Mouse (Mus musculus) ovary, postnatal 14 days (tissue): ENCODE results near the gene Actrt2.

Experiments
- DNase-seq: peaks from one replicate; pipeline ENCODE4 v3.0.0; 2022; ENCODE audit warnings: low spot score

The Actrt2 gene

GRCm38 (mm10) chr4:154683068-154683752 is 15.5 kb upstream of the Actrt2 start:
- DNase-seq: no peak

- DNase-seq: no peak
Observed at GRCm38 (mm10) chr4:154682311-154682710, 14.6 kb upstream of the Actrt2 start.

DNA sequence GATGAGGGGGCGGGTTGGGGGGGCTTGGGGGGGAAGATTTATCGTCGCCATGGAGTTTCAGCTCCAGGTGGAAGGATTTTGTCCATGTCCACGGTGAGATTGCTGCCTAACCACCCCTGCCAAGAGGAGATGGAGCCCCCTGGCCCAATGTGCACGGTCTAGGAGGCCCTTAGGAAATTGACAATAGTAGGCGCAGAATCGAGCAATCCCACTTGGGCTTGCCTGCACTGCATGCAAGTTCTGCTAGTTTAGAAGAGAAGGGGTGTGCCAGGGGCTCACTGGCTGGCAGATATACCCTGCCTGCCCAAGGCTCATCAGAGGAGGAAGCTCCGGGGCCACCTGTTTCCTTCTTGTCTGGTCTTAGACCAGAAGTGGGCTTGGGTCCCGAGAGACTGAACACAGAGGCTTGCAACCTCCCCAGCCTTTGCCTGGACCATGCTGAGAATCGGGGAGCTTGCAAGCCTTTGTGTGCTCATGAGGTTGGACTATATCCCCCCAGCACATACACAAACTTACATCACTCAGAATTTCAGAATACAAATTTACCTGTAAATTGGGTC is 7.9 kb upstream of the Actrt2 start:
- no peak for DNase-seq

- DNase-seq: no peak
Observed at GRCm38 (mm10) chr4:154674966-154675365, 7.3 kb upstream of the Actrt2 start.

- peak; percentile 54 for DNase-seq
Observed at GRCm38 (mm10) chr4:154674541-154674940, 6.9 kb upstream of the Actrt2 start.

DNA sequence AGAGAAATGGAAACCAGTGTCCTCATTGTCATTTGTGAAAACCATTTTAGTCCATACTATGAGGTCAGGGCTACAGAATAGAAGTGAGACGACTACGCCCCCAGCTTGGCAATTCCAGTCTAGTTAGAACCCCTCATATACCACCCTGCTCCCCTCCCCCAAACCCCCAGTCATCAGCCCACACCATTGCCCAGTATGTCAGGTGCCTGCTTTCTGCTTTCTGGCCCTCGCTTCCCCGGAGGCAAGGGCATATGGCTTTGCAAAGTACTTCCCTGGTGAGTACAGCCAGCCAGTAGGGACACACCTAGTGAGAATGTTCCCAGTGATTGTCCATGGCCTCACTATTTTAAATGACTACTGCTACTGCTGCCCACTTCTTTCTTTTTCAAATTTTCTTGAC is 6.3 kb upstream of the Actrt2 start:
- DNase-seq: no peak

GRCm38 (mm10) chr4:154672027-154672426 is 4.4 kb upstream of the Actrt2 start:
- DNase-seq: no peak

DNA sequence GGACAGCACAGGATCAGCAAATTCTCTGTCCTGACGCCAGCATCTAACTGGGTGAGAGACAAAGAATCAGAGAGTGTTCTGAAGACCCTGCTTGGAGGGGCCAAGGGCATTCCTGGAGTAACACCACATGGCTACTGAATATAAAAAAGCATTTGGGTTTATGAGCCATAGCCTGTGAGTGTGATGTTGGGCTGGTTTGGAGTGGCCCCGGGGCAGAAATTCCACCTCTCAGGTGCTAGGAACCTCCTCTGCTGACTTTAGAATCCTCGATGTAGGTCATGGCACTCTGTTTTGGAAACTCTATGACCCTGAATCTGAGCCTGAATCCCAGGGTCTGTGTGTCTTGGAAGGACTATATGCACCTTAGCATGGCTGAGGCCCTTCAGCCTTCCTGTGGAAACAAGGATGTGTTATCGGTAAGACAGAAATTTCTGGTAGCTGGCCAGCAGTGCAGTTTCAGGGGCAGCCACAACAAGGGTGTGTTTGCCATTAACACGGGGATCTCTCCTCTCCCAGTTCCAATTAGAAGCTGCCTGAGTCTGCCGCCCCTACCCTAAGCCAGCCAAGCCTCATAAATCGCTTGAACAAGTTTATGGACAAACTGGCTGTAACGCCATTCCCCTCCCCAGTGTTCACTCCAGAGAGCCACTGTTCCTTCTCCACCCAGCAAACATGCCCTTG is 3.7 kb upstream of the Actrt2 start:
- no peak for DNase-seq

DNA sequence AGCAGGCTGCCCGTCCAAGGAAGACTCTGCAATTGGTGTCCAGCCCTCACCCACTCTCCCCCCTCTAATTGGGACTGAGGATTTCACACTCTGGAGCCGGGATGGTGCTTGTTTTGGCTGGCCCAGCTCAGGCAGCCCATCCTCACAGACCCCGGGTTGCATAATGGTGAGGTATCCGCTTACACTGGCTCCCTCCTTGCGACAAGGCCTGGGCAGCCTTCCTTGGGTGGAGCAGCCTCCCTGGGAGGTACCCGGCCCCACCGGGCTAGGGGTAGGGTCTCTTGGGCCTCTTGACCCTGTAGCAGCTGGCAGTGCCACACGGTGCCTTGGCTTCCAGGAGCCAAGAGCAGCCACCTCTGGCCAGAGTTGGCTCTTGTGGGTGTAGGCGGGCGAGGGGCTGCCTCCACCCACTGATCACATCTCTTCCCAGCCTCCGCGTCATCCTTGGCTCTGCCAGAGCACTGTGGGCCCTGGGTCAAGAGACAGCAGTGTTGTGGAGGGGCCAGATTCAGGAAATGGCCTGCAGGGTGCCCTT is 4.9 kb downstream of the Actrt2 start:
- no peak for DNase-seq

DNA sequence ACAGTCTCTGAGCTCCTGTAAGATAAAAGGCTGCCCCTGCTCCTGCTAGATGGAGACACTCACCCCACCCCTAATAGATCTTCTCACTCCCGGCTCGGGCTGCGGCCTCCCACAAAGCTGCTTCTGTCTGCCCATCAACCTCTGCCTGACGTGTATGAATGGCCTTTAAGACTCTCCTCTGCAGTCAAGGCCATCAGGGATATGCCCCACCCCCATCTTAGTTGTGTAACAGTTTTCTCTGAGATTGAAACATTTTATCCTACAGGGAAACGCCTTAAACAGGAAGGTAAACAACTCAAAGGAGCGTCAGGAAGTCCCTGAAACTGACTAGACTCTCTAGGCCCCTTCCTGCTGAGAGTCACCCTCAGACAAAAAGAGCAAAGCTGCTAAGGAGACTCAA is 6.4 kb downstream of the Actrt2 start:
- no peak for DNase-seq

DNA sequence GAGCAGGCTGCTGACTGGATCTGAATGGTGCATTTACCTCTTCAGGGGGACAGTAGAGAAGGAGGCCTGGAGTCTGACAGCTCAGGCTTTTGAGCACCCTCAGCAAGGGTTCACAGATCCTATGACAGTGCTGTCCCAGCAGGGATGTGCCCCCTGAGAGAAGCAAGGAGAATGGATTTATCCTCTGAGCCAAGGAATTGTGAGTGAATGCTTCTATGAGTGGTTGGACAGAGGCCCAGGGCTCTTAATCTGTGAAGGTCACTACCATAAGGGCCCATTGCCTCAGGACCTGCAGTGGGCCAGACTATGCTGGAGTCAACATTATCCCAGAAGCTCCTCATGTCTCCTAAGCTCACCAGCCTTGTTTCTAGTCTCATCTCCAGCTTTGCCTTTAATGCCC is 7.6 kb downstream of the Actrt2 start:
- DNase-seq: no peak

GRCm38 (mm10) chr4:154655134-154655910 is 12.3 kb downstream of the Actrt2 start:
- DNase-seq: no peak

GRCm38 (mm10) chr4:154652494-154652893 is 15.2 kb downstream of the Actrt2 start:
- DNase-seq: no peak

DNA sequence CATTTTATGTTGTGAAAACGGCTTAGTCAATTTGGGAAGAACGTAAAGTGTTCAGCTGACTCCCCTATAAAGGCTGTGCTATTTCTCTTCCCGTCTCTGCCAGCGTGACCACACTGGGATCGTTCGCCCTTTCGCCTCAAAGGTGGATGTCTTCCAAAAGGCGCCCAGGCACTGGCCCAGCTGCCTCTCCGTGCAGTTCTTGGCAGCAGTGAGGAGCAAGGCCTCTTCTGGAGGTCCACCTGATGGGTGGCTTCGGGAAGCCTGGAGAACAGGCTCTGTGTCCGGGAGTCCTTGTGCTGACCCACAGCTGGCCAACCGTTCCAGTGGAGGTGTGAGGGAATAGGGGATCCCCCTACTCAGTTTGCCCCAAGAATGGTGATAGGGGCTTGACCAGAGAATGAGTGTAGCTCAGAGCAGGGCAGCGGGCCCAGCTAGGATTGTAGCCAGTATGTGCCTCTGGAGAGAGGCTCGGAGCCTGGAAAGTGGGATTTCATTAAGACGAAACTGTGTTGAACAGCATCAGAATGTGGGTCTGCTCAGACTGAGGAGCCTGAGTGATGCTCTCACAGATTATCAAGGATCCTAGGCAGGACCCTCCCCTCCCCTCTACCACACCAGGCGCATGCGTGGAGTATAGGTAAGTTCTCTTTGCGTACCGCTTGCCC is 18.5 kb downstream of the Actrt2 start:
- no peak for DNase-seq

- DNase-seq: no peak
Observed at GRCm38 (mm10) chr4:154642496-154642895, 25.2 kb downstream of the Actrt2 start.

- DNase-seq: no peak
Observed at GRCm38 (mm10) chr4:154641296-154642110, 26.2 kb downstream of the Actrt2 start.

- no peak for DNase-seq
Observed at GRCm38 (mm10) chr4:154640443-154641295, 27.0 kb downstream of the Actrt2 start.

DNA sequence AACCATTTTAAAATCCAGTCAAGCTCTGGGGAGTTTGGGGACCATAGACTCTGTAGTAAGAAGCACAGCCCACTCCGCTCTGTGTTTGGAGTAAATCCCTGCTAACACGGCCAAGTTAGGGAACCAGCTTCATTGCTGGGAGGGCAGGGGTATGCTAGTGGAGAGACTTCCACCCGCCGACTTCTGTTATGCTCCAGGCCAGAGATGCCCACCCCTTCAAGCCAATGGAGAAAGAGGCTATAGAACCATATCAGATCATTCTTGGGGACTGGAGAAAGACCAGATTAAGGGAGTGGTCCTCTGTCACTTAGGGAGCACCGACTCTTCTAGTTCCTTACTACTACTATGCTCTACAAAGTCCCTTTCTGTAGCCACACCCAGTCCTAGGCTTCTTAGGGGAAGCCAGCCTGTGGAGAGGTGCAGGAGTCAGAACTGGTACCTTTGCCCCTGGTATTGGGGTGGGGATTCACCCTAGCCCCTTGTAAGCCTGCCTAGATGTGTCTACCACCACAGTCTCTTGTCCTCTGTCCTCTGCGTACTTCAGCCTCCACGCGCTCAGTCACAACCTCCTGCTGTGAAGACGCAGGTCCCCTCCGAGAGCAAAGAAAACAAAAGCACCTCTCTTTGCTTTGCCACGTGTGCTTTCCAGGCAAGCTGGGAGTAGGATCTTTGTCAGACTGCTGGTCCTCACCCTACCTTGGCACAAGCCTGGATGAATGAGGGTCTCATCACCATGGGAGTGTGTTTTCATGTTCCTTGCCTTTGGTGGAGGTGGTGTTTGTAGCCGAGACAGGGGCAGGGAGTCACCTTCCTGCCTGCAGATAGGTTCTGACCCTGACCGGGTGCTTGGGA is 27.9 kb downstream of the Actrt2 start:
- no peak for DNase-seq

GRCm38 (mm10) chr4:154639126-154639525 is 28.5 kb downstream of the Actrt2 start:
- DNase-seq: no peak
